Mouse (Mus musculus) ovary, postnatal 14 days (tissue): ENCODE results near the gene 4930579F01Rik.

Source experiments
- DNase-seq: peaks from one replicate; pipeline ENCODE4 v3.0.0; 2022; ENCODE audit warnings: low spot score

4930579F01Rik gene

GRCm38 (mm10) chr3:138193683-138194302 is at the start of gene 4930579F01Rik:
Gene 4930579F01Rik, minus strand, starts transcription at chr3:138193825.
- no peak for DNase-seq

GRCm38 (mm10) chr3:138242933-138243332 is 49.3 kb upstream of the 4930579F01Rik start:
- no peak for DNase-seq

- DNase-seq: no peak
Measured at GRCm38 (mm10) chr3:138242021-138242726, 48.5 kb upstream of the 4930579F01Rik start.

GRCm38 (mm10) chr3:138241371-138241770 is 47.7 kb upstream of the 4930579F01Rik start:
- no peak for DNase-seq

GRCm38 (mm10) chr3:138240942-138241341 is 47.3 kb upstream of the 4930579F01Rik start:
- DNase-seq: no peak

- DNase-seq: no peak
Measured at GRCm38 (mm10) chr3:138240411-138240810, 46.8 kb upstream of the 4930579F01Rik start.

- no peak for DNase-seq
Measured at GRCm38 (mm10) chr3:138239461-138239860, 45.8 kb upstream of the 4930579F01Rik start.

GRCm38 (mm10) chr3:138238046-138238445 is 44.4 kb upstream of the 4930579F01Rik start:
- no peak for DNase-seq

GRCm38 (mm10) chr3:138236546-138237163 is 43.0 kb upstream of the 4930579F01Rik start:
- no peak for DNase-seq

- no peak for DNase-seq
Measured at GRCm38 (mm10) chr3:138231531-138231930, 37.9 kb upstream of the 4930579F01Rik start.

GRCm38 (mm10) chr3:138230266-138230665 is 36.6 kb upstream of the 4930579F01Rik start:
- no peak for DNase-seq

GRCm38 (mm10) chr3:138229448-138229847 is 35.8 kb upstream of the 4930579F01Rik start:
- DNase-seq: no peak

- DNase-seq: no peak
Measured at GRCm38 (mm10) chr3:138227782-138228181, 34.2 kb upstream of the 4930579F01Rik start.

- no peak for DNase-seq
Measured at GRCm38 (mm10) chr3:138227082-138227481, 33.5 kb upstream of the 4930579F01Rik start.

- no peak for DNase-seq
Measured at GRCm38 (mm10) chr3:138226476-138226875, 32.9 kb upstream of the 4930579F01Rik start.

GRCm38 (mm10) chr3:138225853-138226252 is 32.2 kb upstream of the 4930579F01Rik start:
- no peak for DNase-seq

- no peak for DNase-seq
Measured at GRCm38 (mm10) chr3:138225331-138225730, 31.7 kb upstream of the 4930579F01Rik start.

- DNase-seq: no peak
Measured at GRCm38 (mm10) chr3:138224363-138224954, 30.8 kb upstream of the 4930579F01Rik start.

GRCm38 (mm10) chr3:138222952-138223351 is 29.3 kb upstream of the 4930579F01Rik start:
- peak; percentile 60 for DNase-seq

- no peak for DNase-seq
Measured at GRCm38 (mm10) chr3:138222511-138222910, 28.9 kb upstream of the 4930579F01Rik start.

GRCm38 (mm10) chr3:138221116-138221515 is 27.5 kb upstream of the 4930579F01Rik start:
- no peak for DNase-seq

- DNase-seq: no peak
Measured at GRCm38 (mm10) chr3:138217631-138218264, 24.1 kb upstream of the 4930579F01Rik start, which contains the start of gene Adh7. Gene Adh7, plus strand, starts transcription at chr3:138217760.
